In the genomic region with DNA sequence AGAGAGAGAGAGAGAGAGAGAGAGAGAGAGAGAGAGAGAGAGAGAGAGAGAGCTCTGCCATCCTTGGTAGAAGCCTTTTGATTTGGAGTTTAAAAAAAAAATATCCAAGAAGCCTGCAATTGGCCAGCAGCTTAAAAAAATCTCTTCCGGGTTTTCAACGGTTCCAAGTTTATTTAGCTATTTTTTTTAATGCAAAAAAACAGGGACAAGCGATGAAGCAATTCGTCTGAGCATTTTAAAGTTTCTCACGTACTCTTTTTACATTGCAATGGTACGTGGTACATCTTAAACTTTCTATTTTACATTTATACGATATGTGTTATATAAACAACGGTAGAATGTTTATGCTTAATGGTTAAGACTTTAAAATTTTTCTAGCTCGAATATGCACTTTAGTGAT, we compare ENCODE assay signal across 8 mouse cellular contexts. TPM values are rescaled to one million over a fixed set of nuclear protein-coding genes. Genes with fewer than 3 reads are reported as not detected.
A peak's percentile ranks its signal among the peaks of the same experiment; 100 is the strongest.
DNase-seq lines count a peak whose midpoint lies in the region; ATAC-seq and TF ChIP-seq lines count a peak whose summit lies in the region.

A gene (plus strand): TSS at position 94 of the 400 bp plus-strand sequence.

- H3K9ac ChIP-seq in lung, embryonic 15.5 days = peak within 1 kb of the TSS; percentile 40
- H3K9ac ChIP-seq in intestine, postnatal 0 days (ENCODE audit: low read depth, low read length) = peak within 1 kb of the TSS; percentile 35
- peak within 1 kb of the TSS; percentile 60 for H3K9ac ChIP-seq in midbrain, embryonic 11.5 days (ENCODE audit: low read length)

- peak within 1 kb of the TSS; percentile 69 for H3K4me2 ChIP-seq in lung, embryonic 15.5 days
- H3K4me2 ChIP-seq in intestine, postnatal 0 days (replicated peaks; ENCODE audit: low read depth) = peak within 1 kb of the TSS; percentile 69
- H3K4me2 ChIP-seq in midbrain, embryonic 11.5 days = peak within 1 kb of the TSS; percentile 58

- H3K4me3 ChIP-seq in lung, embryonic 15.5 days = peak within 1 kb of the TSS; percentile 45
- H3K4me3 ChIP-seq in intestine, postnatal 0 days (ENCODE audit: low read depth, low read length) = peak within 1 kb of the TSS; percentile 49
- H3K4me3 ChIP-seq in midbrain, embryonic 11.5 days (ENCODE audit: low read depth, low read length) = peak within 1 kb of the TSS; percentile 35

- peaks cover 26% of the 10 kb centered on the region for H3K4me1 ChIP-seq in lung, embryonic 15.5 days
- H3K4me1 ChIP-seq in intestine, postnatal 0 days (replicated peaks; ENCODE audit: control insufficient read depth, insufficient read depth, low read length) = 0 out of 2 replicates have a peak, but pooled peaks cover 9% of the 10 kb centered on the region
- H3K4me1 ChIP-seq in midbrain, embryonic 11.5 days (ENCODE audit: control insufficient read depth, insufficient read depth, low read length) = peaks cover 9% of the 10 kb centered on the region

- H3K27me3 ChIP-seq in lung, embryonic 15.5 days = no peaks in the 10 kb centered on the region
- H3K27me3 ChIP-seq in intestine, postnatal 0 days (replicated peaks; ENCODE audit: control insufficient read depth, insufficient read depth, low read length) = no peaks in the 10 kb centered on the region
- H3K27me3 ChIP-seq in midbrain, embryonic 11.5 days (ENCODE audit: control insufficient read depth, insufficient read depth, low read length) = peaks cover 29% of the 10 kb centered on the region

- DNase-seq in lung, postnatal 4 days = no peak
- no peak for DNase-seq in adrenal gland, postnatal 25 days
- DNase-seq in gastrocnemius, postnatal 4 days (ENCODE audit: low spot score in 2 of 2) = no peak
- DNase-seq in midbrain, embryonic 11.5 days (ENCODE audit: low spot score, missing footprints) = peak; percentile 92
- no peak for DNase-seq in B cell, adult 2 months
- DNase-seq in yolk sac, embryonic 10.5 days (ENCODE audit: low spot score) = no peak

- H3K27ac ChIP-seq in lung, embryonic 15.5 days = peak within 1 kb of the TSS; percentile 96
- peak within 1 kb of the TSS; percentile 91 for H3K27ac ChIP-seq in intestine, postnatal 0 days (ENCODE audit: low read depth, low read length)
- peak within 1 kb of the TSS; percentile 76 for H3K27ac ChIP-seq in midbrain, embryonic 11.5 days (ENCODE audit: low read depth, low read length)

- no peaks in the 10 kb centered on the region for H3K36me3 ChIP-seq in lung, embryonic 15.5 days
- H3K36me3 ChIP-seq in intestine, postnatal 0 days (ENCODE audit: control insufficient read depth, insufficient read depth) = no peaks in the 10 kb centered on the region
- no peaks in the 10 kb centered on the region for H3K36me3 ChIP-seq in midbrain, embryonic 11.5 days (ENCODE audit: control insufficient read depth, insufficient read depth, low read length)

- TF ChIP-seq CTCF in intestine, postnatal 0 days (IDR thresholded peaks at IDR 0.05; ENCODE audit: low read depth) = no peak

- no peaks in the 10 kb centered on the region for H3K9me3 ChIP-seq in lung, embryonic 15.5 days
- no peaks in the 10 kb centered on the region for H3K9me3 ChIP-seq in intestine, postnatal 0 days (ENCODE audit: control insufficient read depth)
- no peaks in the 10 kb centered on the region for H3K9me3 ChIP-seq in midbrain, embryonic 11.5 days (ENCODE audit: control insufficient read depth, low read length)

- under 1% methylated on average over 9 of the region's 9 CpGs for WGBS in lung, embryonic 15.5 days
- under 1% methylated on average over 9 of the region's 9 CpGs for WGBS in intestine, postnatal 0 days
- under 1% methylated on average over 9 of the region's 9 CpGs for WGBS in midbrain, embryonic 11.5 days

- no peak for ATAC-seq in lung, embryonic 15.5 days (ENCODE audit: borderline replicate concordance, extremely low read depth, low FRiP score, low TSS enrichment)
- no peak for ATAC-seq in intestine, postnatal 0 days
- ATAC-seq in midbrain, embryonic 11.5 days (ENCODE audit: low FRiP score) = no peak

RNA-seq across cellular contexts. Expression of the gene that starts here (rescaled TPM):
- polyA plus RNA-seq in lung, embryonic 15.5 days (2015; fragmentation: Nextera tagmentation; extraction: Ambion mirVana) = 44.8 and 50.2 TPM in 2 replicates
- 166 and 206 TPM in 2 replicates for total RNA-seq in adrenal gland, postnatal 25 days (2021)
- 100 to 1,000 TPM; 166 to 173 TPM for total RNA-seq in gastrocnemius, postnatal 4 days (2021)
- polyA plus RNA-seq in intestine, postnatal 0 days (2015; fragmentation: Nextera tagmentation; extraction: Ambion mirVana) = 15.9 and 18.4 TPM in 2 replicates
- polyA plus RNA-seq in midbrain, embryonic 11.5 days (2014; fragmentation: Nextera tagmentation; extraction: Ambion mirVana) = 14.1 and 15.8 TPM in 2 replicates
